21 mouse cellular contexts compared by ENCODE assay signal in genomic region chr1:95709181-95709580, GRCm38 (mm10).
"Had no signal": no experiment of that assay in that cellular context is flagged by ENCODE, and none has a peak within 500 bp of the region (broad histone marks: within the 10 kb centered on the region; RNA-seq: fewer than 3 reads in every experiment).

No protein-coding gene starts in this region.

- H3K36me3 ChIP-seq: heart, embryonic 13.5 days; heart, embryonic 15.5 days; hindbrain, embryonic 13.5 days; hindbrain, embryonic 15.5 days; limb, embryonic 13.5 days; limb, embryonic 15.5 days; liver, embryonic 12.5 days had no signal

- H3K4me2 ChIP-seq: heart, embryonic 11.5 days; heart, embryonic 13.5 days; heart, embryonic 15.5 days; hindbrain, embryonic 13.5 days; hindbrain, embryonic 15.5 days; limb, embryonic 13.5 days; limb, embryonic 15.5 days; liver, embryonic 12.5 days had no signal

- H3K27ac ChIP-seq: heart, adult 2 months; heart, embryonic 13.5 days; heart, embryonic 15.5 days; hindbrain, embryonic 13.5 days; hindbrain, embryonic 15.5 days; hindbrain, postnatal 0 days; limb, embryonic 13.5 days; limb, embryonic 15.5 days; liver, embryonic 12.5 days; liver, embryonic 14.5 days had no signal

- H3K4me1 ChIP-seq: heart, embryonic 13.5 days; heart, embryonic 15.5 days; hindbrain, embryonic 13.5 days; hindbrain, embryonic 15.5 days; limb, embryonic 13.5 days; limb, embryonic 15.5 days; liver, embryonic 12.5 days had no signal

- ATAC-seq: forebrain, postnatal 0 days; hindbrain, postnatal 0 days; intestine, embryonic 16.5 days; liver, embryonic 12.5 days had no signal

- H3K9ac ChIP-seq: forebrain, postnatal 0 days; heart, embryonic 13.5 days; heart, embryonic 15.5 days; hindbrain, embryonic 13.5 days; hindbrain, embryonic 15.5 days; limb, embryonic 13.5 days; limb, embryonic 15.5 days; liver, embryonic 12.5 days; liver, embryonic 14.5 days had no signal

- DNase-seq: forebrain, postnatal 0 days; gastrocnemius, postnatal 14 days; gastrocnemius, postnatal 36 days; heart, adult 11 months; heart, adult 2 months; heart, postnatal 14 days; heart, postnatal 36 days; layer of hippocampus, adult 9-11 months; layer of hippocampus, postnatal 36 days; left cerebral cortex, postnatal 4 days had no signal

- H3K4me3 ChIP-seq: heart, adult 2 months; heart, embryonic 13.5 days; heart, embryonic 15.5 days; hindbrain, embryonic 13.5 days; hindbrain, embryonic 15.5 days; limb, embryonic 13.5 days; limb, embryonic 15.5 days; liver, embryonic 12.5 days had no signal

- H3K27me3 ChIP-seq: heart, embryonic 13.5 days; heart, embryonic 15.5 days; hindbrain, embryonic 13.5 days; hindbrain, embryonic 15.5 days; limb, embryonic 13.5 days; limb, embryonic 15.5 days; liver, embryonic 12.5 days had no signal

- H3K9me3 ChIP-seq: heart, embryonic 13.5 days; heart, embryonic 15.5 days; hindbrain, embryonic 13.5 days; hindbrain, embryonic 15.5 days; limb, embryonic 13.5 days; limb, embryonic 15.5 days; liver, embryonic 12.5 days had no signal
